Mouse (Mus musculus) cerebellum, adult 11-12 months (tissue): ENCODE measurements around the gene Zdhhc21.
A peak's percentile ranks its signal among the peaks of the same experiment; 100 is the strongest.

Experiments used
- DNase-seq: peaks from one replicate; pipeline ENCODE4 v3.0.0; 2022

Gene Zdhhc21

DNA sequence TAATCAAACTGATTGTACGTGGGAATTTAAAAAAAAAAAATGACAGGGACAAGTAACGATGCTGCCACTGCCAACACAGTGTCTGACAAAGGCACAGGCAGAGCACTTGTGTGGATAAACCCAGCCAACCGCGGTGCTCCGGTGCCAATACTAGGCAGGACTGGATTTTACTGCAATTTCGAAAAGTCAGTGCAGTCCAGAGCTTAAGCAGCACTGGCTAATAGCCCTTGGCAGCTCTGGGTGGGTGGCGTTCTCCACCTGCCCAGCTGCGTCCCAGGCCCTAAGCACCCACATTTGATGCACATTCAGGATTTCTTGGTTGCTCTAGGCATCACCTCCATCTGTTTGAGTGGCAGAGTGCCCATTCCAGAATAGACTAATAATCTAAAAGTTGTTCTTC is 3.6 kb upstream of the Zdhhc21 start:
- peak; percentile 19 for DNase-seq

DNA sequence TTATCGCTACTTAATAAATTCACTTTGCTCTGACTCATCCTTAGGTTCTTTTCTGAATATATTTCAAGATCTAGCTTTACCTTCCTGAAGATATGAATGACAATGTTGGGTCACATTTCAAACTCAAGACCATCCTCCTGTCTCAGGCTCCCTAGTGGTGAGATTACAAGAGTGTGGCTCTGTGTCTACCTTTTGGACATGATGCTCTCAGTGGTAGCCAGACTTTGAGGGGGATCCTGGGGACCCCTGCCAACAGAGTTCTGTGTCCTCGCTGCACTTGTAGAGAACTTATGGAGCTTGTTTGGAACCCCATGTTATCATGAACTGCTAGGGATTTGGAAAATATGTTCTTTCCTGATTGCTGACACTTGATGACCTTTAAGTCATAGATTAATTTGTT is 1.7 kb upstream of the Zdhhc21 start:
- no peak for DNase-seq

DNA sequence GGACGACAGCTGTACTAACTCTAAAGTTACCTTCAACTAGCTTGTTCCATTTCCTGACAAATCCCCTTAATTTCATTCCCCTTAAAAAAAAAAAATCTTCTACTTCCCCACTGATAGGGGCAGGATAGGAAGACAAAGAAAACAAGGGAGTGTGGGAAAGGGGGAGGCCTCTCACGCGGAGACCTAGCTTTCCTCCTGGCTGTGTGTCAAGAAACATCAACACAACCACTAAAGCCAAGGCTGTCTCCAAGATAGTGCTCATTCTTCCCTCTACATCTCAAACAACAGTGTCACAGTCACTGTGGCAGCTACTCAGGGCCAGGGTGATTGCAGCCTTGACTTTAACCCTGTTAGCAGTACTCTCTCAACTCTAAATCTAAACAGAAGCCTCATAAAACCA is 808 bp upstream of the Zdhhc21 start:
- DNase-seq = peak; percentile 8

DNA sequence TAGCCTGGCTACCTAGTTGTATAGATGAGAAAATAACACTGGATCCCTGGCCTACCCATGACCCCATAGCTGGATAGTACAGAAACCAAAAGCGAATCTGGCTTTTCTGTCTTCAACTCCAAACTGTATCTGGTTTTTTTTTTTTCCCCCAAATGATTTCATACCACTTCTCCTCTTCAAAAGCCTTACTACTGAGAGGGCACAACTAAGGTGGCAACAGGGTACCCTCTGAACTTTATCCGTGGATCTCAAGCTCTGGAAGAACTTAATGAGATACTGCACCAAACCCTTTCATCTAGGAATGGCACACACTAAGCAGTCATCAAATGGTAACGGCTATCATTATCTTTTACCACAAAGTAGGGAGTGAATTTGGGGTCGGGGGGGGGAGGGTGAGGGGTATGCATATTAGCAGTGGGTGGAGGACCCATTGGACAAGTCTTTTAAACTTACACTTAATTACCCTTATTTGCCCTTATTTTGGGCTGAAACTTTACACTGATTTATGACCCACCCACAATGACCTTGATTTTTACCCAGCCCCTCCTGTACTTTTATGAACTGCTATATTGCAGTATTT is 1.2 kb downstream of the Zdhhc21 start:
- DNase-seq = no peak

DNA sequence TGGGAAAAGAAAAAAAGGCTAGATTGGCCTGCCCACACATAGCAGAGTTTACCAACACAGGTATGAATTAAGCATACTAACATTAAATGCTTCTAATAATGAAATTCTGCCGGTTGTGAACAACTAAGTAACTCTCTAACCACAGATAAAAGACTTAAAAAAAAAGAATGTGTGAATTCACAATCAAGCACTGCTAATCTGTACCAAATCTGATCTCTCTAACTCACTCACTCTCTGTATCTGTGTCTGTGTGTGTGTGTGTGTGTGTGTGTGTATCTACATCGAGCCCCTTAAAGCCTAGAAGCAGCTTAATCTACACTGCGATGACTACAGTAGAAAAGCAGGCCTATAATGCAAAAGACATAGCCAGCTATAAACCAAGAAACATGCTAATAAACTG is 2.8 kb downstream of the Zdhhc21 start:
- DNase-seq = no peak

DNA sequence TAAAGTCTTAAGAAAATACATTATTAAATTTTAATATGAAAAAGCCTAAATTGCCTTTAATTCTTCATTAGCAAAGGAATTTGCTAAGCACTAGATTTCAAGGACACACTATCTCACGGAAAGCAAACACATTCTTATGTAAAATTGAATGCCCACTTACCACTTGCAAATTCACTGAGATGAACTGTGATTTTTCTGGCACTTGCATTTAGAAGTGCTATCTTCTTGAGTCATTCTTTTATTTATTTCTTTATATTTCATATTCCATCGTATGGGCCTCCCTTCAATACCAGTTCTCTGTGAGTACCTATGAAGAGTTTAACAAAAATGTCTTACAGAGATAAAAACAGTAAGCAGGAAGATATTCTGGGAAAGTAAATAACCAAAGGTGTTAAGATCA is 5.9 kb downstream of the Zdhhc21 start:
- DNase-seq = no peak

DNA sequence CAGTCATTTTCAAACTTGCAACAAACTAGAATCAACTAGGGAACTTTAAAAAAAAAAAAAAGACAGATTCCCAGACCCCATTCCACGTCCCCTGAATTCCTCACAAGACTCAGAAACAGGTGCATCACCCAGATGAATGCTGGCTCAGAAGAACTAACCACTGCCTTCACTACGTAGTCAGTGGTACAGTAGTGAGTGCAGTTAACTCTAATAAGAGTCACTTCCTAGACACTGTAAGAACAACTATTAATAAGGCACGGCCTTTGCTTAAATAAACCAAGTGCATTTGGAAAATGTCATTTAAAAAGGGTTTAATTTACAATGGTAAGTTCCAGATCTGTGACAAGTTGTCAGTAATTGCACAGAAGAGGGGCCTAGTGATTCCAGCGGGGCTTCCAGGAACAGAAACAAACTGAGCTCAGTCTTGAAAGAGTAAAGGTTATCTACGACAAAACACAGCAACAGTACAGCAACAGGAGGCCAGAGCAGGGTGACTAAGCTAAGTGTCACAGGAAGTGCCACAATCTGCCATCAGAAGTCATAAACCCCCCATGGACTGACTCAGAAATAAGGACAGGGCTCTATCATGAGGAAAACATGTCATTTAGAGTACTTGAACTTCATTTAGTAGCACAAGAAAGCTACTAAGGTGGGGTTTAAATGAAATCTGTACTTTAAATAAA is 11.1 kb downstream of the Zdhhc21 start:
- DNase-seq = no peak

DNA sequence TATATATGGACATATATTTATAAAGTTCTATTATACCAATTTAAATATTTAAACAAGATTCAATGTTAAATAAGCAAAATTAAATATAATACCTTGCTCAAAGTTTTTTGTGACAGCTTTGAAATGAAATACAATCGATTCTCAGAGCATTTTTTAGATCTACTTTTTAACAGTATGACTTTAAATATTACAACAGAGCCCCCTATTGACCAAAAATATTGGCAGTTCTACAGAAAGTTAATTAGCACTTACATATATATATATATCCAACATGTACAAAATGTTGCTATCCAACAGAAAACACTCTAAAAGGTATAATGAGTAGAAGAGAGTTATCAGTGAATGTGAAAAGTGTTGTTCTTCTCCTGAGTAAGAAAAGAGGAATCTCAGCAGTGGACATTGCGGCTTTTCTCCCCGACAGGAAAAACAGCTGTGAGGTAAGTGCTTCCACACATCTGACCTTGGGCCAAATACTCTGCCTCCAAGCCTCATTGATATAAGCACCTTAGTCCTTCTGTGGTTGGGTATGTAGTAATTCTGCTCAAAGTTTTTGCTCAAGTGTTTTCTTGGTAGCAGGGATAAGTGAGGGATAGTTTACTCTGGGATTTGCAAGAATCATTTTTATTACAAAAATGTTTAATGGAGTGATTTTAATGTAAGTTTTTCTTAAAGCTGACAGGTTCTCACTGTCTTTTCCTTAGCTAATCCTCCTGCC is 22.1 kb downstream of the Zdhhc21 start:
- DNase-seq = no peak

DNA sequence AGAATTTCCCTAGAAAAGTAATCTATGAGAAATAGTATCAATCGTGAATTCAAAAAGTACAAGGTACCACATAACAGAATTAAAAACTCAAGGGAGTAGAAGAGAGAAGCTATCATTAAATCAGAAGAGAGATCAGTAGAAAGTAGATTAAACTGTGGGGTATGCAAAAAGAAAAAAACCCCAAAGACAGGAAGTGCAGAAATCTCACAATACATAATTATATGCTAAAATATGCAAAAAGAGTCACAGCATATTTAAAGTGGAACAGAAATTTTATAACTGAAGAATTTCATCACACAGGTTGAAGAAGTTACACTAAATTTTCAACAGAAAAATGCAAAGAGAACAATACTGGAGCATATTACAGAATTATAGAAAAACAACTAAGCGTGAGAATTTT is 28.6 kb downstream of the Zdhhc21 start:
- no peak for DNase-seq

DNA sequence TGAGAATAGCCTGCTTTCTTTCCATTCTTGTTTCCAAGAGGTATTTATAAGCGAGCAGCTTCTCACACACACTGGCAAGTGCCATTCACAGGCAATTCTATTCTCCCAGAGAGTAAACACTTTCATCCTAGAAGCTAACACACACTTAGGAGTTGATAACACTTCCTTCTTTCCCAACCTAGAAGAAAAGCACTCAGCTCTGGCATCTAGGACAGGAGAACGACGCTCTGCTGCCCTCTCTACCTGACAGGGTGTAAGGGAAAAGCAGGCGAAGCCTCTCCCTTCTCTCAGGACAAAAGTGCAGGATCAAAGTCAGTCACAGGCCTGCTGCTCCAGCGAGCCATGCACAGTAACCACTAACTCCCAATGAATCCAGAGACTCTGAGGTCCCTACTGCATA is 30.3 kb downstream of the Zdhhc21 start:
- DNase-seq = no peak

DNA sequence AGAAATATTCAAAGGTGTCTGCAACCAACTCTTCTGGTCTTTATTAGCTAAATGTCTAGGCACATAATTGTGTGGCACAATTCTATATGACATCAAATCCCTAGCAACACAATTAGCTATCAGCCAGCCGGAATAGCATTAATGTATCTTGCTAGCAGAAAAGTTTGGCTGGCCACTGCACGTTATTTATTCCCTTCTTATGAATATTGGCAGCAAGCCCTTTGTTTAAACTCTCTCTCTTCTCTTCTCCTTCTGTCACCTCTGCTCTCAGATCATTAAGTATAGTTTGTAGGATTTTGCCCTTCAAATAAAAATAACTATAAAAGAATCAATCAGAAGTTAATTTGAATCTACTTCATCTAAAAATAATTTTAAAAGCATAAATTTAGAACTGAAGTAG is 32.8 kb downstream of the Zdhhc21 start:
- no peak for DNase-seq

DNA sequence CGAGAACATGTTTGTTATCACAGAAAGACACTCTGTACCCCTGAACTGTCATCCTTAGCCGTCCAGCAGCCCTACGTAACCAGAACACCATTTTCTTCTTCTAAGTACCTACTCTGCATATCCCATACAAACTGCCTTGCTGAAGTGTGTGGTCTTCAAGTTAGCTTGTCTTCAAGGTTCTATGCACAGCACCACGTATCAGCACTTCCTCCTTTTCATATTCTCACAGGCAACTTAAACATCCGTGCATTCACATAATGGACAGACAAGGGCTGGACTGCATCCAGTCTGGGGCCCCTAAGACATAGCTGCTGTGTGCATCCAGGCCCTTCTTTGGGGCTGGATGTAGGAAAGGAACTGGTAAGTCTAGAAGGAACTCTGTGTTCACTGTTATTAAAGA is 41.9 kb downstream of the Zdhhc21 start:
- DNase-seq = no peak

DNA sequence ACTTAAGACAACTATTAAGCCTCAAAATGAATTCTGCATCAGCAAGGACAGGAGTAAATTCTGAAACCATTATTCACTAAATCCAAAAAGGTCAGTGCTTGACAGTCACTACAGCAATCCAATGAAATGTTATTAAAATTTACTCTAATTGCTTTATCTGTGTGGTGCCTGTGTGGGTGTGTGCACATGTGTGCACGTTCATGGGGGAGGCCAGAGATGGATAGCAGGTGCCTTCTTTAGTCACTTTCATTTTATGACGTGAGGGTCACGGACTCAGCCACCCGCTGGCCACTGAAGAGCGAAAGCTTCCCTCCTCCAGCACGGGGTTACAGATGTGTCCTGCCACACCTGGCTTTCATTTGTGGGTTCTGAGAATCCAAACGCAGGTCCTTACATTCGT is 43.4 kb downstream of the Zdhhc21 start:
- DNase-seq = no peak

DNA sequence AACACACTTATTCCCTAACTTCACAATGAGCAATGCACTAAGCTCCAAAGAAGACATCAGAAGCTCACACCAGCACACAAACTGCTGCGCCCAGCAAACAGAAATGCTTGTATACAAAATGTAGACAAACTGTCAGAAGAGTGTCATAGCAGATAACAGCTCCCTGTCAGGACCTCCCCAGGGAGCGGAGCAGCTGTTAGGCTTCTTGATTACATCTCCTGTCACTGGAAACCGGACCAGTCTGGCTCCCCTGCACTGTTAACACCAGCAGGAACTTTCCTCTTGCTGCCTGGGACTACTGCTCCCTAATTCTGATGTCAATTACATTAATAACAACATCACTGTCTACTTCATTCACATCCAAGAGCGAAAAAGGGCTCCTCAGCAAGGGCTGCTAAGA is 44.5 kb downstream of the Zdhhc21 start:
- DNase-seq = no peak

DNA sequence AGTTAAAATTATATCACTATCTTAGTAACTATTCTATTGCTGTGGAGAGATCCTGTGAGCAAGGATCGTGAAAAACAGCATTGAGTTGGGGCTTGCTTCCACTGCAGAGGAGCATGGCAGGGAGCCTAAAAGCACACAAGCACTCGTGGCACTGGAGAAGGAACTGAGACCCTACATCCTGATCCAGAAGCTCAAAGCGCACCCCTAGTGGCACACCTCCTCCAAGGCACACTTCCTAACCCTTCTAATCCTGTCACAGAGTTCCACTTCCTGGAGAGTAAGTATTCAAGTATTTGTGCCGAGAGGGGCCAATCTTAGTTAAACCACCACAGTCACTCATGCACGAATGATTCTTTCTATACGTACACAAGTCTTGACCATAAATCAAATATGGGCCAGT is 46.4 kb downstream of the Zdhhc21 start:
- DNase-seq = no peak

DNA sequence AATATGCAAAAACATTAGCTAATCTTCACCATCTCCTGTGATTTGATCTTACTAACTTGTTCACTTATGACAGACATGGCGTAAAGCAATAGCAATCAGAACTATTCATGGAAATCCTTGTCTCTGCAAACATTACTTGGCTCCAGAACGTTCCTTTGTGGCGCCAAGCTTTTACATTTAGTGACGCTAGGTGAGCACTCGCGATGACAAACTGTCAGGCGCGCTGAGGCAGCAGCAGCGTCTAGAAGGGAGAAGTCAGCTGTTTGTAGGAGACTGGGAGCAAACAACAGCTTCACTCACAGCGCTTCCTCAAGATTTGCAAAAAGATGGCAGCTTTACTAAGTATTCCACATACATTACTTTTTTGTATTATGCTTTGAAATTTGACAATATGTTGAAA is 51.9 kb downstream of the Zdhhc21 start:
- no peak for DNase-seq

DNA sequence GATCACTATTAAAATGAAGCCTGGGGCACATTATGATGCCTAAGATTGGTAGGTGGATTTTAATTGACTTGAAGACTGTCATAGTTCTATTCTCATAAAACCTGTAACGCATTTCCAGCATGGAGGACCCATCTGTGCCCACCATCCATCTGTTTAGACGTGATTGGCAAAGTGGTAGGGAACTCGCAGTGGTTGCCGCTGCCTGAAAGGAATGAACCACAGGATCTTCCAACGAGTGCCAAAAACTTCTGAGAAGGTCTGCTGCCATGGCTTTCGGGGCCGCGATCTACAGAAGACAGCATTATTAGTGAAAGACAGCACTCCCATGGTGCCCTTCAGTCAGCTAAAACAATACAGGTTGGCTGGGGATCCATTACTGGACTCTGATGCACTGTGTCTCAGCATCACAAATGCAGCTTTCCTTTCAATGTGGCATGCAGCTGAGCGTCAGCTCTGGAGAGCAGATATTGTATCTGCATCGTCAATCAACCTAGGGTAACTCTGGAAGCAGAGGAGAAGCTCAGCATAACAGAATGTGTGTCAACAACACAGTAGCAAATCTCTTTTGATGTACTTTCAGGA is 53.5 kb downstream of the Zdhhc21 start:
- DNase-seq = peak; percentile 15

DNA sequence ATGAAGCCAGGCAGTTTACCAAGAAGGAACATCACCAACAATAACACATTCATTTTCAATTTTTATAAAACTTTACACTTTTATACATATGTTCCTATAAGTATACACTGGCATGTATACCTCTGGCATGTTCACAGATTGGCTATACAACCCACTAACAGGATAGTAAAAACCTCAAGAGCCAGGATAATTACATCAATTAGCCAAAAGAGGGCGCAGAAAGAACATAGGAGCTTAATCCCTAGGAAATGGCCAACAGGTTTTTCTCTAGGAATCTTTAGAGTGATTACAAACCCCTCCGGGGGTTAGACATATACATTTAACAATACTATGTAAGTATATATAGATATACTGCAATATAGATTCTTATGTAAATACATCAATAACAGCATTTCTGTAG is 55.7 kb downstream of the Zdhhc21 start:
- DNase-seq = no peak

DNA sequence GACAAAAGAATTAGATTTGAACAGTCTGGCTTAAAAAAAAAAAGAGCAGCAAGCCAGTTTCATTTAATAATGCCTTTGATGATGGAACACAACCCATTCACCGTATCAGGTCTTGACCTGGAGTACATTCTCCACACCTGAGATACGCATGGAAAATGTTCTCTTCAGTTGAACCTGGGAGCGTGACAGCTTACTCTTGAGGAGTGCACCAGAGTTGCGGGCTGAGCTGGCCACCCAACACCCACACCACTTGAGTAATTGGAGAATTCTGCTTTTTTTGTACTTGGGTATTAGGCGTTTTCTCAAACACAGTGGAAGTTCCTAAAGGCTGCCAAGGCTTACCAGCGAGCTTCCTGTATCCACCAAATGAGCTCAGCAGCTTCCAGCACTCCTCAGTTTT is 66.2 kb downstream of the Zdhhc21 start:
- no peak for DNase-seq

DNA sequence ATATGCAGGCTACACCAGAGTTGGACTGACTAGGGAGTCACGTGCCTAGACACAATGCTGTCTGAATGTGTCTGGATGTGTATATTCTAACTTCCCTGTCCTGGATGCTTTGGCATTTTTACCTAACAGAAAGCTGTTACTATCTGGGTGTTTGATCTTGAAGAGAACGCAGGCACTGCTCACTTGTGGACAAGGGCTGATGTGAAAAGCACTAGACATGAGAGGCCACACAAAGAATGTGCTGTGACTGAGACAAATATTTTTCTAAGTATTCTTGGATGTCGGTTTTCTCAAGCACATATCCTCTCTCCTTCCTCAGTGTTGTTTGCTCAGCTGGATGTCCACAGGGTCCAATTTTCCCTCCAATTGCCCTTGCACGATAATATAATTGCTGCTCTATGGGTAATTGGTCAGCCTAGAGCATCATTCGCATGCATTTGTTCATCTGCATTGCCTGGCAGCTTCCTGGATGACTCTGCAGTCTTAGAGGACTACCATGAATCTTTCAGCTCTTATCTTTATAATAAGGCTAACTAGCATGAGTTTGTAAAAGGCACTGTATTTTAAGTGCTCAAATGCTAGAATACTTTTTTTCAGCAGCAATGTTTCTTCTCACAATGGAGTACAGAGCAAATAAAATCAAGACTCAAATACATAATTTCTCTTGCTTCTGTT is 66.7 kb downstream of the Zdhhc21 start:
- no peak for DNase-seq

DNA sequence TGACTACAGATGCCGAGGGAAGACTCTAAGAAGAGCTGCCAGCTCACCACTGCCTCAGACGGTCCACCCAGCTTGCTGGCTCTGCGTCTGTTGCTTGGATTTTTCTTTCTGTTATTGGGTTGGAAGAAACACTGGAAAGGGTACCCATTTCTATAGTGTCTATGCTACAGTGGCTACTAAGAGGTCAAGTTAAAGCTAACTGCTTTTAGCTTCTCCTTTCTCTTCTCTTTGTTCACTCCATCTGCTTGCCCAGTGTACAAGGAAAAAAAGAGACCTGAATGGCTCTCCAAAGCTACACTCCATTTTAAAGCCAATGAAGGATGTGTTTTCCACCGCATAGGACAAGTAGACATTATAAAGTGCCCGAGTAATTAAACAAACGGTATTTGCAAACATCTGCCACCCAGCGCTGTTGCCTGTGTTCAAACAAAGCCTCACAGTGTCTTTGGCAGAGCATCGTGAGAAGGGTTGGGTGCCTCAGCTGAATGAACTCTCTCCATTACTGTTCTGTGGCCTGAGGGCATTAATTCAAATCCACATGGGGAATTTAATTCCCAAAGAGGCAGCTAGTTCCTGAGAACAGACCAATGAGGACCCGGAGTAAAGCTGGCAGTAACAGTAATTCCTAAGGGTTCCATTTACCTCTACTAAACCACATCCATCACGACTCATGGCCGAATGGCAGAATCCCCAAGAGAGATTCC is 94.1 kb downstream of the Zdhhc21 start:
- DNase-seq = no peak

DNA sequence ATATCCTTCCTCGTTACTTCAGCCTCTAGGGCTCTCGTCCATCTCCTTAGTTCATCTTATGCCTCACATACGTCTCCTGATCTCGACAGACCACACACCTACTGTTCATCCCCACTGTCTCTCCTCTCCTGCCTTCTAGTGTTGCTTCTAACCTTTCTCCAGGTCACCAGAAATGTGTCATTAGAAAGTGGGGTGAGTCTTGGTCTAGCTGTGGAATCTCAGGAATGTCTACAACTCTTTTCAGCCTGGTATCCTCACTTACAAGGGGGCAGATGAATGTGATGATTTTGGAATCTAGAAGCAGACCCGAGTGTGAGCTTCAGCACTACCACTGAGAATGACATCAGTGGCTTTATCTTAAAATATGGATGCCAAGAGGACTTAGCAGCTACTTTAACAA is 96.2 kb downstream of the Zdhhc21 start:
- DNase-seq = no peak
